Mouse (Mus musculus): ENCODE data around the gene Gm3250.
"Not testable (repeated sequence)": the region's sequence is repeated elsewhere in the genome, so short reads cannot be mapped to it uniquely, and the experiment has no call there.

The Gm3250 gene

DNA sequence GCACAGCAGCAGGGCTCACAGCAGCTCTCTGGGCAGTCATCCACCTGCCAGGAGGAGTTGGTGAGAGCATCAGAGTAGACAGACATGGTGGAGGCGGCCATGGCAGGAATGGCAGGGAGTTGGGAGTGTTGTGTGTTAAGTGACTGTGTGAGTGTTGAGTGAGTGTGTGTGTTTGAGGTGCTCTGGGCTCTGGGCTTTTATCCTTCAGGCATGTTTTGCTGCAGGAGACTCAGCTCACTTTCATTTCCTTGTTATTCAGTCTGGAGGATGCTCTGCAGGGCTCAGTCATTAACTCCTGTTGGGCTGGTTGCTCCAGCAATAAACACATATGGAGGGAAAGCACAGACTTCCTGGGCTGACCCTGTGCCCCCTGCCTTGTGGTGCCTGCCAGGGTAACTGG lies at the start of gene Gm3250:
TSS of gene Gm3250 (minus strand) at position 101 of the 400 bp plus-strand sequence.
- in situ Hi-C loops (cut with MboI, MseI), result not testable (repeated sequence)

- in situ Hi-C loops (cut with MboI, MseI), result no loop called here
Measured at GRCm38 (mm10) chr10:77826951-77827350, 44.6 kb upstream of the Gm3250 start, which contains the start of gene Krtap10-4. Krtap10-4 (minus strand) TSS chr10:77827095.

DNA sequence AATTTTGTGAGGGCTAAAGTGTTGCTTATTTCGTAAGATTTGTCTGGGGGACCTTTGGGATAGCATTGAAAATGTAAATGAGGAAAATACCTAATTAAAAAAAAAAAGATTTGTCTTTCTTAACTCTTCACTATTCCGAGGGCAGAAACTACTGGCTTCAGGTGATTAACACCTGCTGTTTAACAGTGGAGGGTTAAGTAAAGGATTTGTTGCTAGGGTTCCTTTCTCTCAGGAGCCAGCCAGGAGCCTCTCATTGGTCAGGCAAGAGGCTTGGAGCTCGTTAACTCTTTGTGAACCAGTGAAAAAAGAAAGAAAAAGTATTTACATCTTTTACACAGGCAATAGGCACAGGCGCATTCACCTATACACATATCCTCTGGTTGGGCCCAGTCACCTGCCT lies 36.9 kb upstream of the Gm3250 start:
- in situ Hi-C loops (cut with MboI, MseI), result no loop called here

DNA sequence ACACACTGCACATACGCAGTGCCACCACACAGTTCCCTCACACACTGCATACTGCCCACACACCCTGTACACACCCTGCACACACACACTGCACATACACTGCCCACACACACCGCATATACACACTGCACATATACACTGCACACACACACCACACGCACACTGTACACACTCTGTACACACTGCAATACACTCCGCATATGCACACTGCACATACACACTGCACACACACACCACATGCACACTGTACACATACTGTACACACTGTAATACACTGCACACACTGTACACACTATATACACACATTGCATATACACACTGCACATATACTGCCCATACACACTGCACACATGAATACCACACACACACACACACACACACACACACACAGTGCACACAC lies 36.2 kb upstream of the Gm3250 start:
- in situ Hi-C loops (cut with MboI, MseI), result no loop called here

GRCm38 (mm10) chr10:77815514-77815913 lies 33.2 kb upstream of the Gm3250 start:
- in situ Hi-C loops (cut with MboI, MseI), result no loop called here

DNA sequence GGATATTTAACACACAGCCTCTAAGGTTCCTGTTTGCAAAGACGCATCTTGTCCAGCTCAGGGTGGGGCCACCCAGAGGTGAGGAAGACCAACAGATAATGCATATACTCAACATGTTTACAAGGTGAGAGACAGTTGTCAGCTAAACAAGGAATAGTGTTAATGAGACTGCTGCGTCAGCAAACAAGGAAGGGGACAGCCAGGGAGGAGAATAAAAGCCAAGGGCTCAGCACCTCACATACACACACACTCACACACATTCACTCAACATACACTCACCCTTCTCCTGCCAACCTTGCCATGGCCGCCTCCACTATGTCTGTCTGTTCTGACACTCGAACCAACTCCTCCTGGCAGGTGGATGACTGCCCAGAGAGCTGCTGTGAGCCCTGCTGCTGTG lies 32.0 kb upstream of the Gm3250 start, which contains the start of gene Gm2696:
TSS of gene Gm2696 (plus strand) at position 301 of the 400 bp plus-strand sequence.
- in situ Hi-C loops (cut with MboI, MseI), result no loop called here

DNA sequence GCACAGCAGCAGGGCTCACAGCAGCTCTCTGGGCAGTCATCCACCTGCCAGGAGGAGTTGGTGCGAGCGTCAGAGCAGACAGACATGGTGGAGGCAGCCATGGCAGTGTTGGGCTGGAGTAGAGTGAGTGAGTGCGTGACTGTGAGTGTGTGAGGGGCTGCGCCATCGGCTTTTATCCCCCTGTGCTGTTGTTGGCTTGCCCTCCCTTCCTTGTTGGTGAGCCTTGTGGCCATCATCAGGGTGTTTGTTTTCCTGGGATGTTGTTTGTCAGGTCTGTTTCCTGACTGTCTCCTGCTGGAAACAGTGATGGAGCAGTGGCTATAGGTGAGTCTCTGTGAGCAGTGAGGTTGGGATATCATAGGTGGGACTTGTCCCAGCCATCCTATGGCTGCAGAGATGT lies 29.4 kb upstream of the Gm3250 start, which contains the start of gene Gm9507:
TSS of gene Gm9507 (minus strand) at position 101 of the 400 bp plus-strand sequence.
- in situ Hi-C loops (cut with MboI, MseI), result no loop called here

DNA sequence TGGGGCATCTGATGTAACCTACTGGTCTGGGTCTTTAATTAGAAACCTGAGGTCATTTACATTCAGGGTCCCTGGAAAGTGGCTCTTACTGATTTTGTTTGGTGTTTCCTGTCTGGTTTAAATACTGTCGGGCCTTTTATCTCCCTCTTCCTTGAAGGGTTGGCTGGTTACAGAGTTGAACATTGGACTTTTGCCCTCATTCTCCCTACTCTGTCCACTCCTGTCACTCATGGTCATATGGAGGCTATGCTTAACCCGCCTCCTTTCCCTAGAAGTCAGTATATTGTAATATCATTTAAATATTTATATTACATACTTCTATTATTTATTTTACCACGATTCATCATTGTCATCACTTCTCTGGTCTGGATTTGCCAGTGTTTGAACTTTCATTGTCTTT lies 21.8 kb upstream of the Gm3250 start:
- in situ Hi-C loops (cut with MboI, MseI), result no loop called here

DNA sequence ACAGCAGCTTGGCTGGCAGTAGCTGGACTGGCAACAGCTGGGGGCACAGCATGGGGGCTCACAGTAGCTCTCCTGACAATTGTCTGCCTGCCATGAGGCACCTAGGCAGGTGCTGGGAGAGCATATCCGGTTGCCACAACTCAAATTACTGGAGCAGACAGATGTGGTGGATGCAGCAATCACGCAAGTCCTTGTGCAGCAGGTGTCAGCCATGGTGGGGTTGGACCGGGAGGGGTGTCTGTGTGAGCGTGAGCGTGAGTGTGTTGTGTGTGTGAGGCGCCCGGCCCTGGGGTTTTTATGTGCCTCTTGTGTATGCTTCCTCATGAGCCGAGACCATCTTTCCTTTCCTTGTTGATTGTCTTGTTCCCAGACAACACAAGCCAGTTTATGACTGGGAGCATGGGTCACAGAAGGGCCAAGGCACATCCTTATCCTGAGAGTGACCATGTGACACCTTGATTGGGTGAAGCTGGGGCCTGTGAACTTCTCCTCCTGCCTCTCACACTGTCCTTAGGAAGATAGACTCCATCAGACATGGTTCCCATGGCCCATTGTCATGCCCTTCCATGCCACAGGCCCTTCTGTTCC lies 16.7 kb upstream of the Gm3250 start, which contains the start of gene Gm19668:
TSS of gene Gm19668 (minus strand) at position 213 of the 588 bp plus-strand sequence.
- in situ Hi-C loops (cut with MboI, MseI), result no loop called here

DNA sequence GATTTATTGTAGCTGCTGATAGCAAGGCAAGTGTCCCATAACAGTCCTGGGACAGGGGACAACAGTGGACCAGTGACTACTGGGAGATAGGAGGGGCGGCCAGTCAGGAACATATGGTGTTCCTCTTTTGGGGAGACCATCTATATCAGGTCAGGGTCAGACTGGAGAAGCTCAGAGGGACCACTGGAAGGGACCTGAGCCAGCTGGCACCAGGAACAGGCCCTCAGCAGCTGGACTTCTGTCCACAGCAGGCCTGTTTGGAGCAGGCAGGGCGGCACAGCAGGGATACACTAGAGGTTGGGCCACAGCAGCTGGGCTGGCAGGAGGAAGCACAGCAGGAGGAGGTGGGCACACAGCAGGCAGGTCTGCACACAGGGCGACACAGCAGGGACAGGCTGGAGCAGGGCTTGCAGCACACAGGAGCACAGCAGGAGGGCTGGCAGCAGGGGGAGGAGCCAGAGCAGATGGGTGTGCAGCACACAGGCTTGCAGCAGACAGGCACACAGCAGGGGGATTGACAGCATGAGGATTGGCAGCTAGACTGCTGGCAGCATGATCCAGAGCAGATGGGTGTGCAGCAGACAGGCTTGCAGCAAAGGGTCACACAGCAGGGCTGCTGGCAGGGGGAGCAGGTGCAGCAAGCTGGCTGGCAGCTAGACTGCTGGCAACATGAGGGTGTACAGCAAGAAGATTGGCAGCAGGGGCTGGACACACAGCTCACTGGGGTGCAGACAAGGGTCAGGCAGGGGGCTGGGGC lies 16.0 kb upstream of the Gm3250 start:
- in situ Hi-C loops (cut with MboI, MseI), result not testable (repeated sequence)

- in situ Hi-C loops (cut with MboI, MseI), result no loop called here
Measured at GRCm38 (mm10) chr10:77797677-77798076, 15.3 kb upstream of the Gm3250 start.

GRCm38 (mm10) chr10:77794976-77795375 lies 12.6 kb upstream of the Gm3250 start, which contains the start of gene Gm9639:
Gm9639 (minus strand) TSS chr10:77795076.
- in situ Hi-C loops (cut with MboI, MseI), result no loop called here

DNA sequence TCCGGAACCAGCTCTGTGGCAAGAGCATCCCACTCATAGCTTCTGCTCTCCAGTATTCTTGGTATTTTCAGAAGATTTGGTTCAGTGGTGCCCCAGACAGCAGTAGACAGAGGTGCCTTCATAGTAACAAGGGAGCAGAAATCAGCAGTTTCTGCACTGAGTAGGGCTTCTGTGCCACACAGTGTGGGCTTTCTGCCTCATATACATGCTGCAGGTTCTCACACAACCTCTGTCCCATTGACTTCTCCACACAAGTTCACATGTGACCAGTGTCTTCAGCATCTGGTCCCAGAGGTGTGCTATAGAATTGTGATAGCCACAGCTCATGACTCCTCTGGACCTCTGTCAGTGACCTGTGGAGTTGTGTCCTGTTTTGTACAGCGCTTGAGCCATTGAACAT lies 6.3 kb upstream of the Gm3250 start:
- in situ Hi-C loops (cut with MboI, MseI), result no loop called here

DNA sequence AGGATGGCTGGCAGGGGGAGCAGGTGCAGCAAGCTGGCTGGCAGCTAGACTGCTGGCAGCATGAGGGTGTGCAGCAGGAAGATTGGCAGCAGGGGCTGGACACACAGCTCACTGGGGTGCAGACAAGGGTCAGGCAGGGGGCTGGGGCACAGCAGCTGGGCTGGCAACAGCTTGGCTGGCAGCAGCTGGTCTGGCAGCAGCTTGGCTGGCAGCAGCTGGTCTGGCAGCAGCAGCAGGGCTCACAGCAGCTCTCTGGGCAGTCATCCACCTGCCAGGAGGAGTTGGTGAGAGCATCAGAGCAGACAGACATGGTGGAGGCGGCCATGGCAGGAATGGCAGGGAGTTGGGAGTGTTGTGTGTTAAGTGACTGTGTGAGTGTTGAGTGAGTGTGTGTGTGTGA lies 5.5 kb upstream of the Gm3250 start, which contains the start of gene Gm7137:
TSS of gene Gm7137 (minus strand) at position 325 of the 400 bp plus-strand sequence.
- in situ Hi-C loops (cut with MboI, MseI), result not testable (repeated sequence)

DNA sequence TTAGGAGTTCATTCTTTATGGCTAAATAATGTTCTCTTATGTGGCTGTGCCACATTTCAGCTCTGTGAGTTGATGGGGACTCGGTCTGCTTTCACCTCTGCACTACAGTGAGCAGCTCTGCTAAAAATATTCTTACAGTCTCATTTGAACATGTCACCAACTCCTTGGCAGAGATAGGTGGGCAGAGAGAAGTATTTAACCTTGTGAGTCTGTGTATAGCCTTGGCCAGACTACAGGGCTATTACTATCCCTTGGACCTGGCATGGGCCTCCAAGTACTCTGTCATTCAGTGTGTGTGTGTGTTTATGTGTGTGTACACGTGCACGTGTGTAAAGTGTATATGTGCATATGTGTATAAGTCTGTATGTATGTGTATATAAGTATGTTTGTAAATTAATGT lies 1.1 kb upstream of the Gm3250 start:
- in situ Hi-C loops (cut with MboI, MseI), result not testable (repeated sequence)

- in situ Hi-C loops (cut with MboI, MseI), result not testable (repeated sequence)
Measured at GRCm38 (mm10) chr10:77776844-77777243, 5.5 kb downstream of the Gm3250 start, which contains the start of gene Gm7138. Gm7138 (minus strand) TSS chr10:77776944.

GRCm38 (mm10) chr10:77772142-77772541 lies 10.2 kb downstream of the Gm3250 start:
- in situ Hi-C loops (cut with MboI, MseI), result not testable (repeated sequence)

DNA sequence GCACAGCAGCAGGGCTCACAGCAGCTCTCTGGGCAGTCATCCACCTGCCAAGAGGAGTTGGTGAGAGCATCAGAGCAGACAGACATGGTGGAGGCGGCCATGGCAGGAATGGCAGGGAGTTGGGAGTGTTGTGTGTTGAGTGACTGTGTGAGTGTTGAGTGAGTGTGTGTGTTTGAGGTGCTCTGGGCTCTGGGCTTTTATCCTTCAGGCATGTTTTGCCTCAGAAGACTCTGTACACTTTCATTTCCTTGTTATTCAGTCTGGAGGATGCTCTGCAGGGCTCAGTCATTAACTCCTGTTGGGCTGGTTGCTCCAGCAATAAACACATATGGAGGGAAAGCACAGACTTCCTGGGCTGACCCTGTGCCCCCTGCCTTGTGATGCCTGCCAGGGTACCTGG lies 11.1 kb downstream of the Gm3250 start, which contains the start of gene Gm3238:
TSS of gene Gm3238 (minus strand) at position 101 of the 400 bp plus-strand sequence.
- in situ Hi-C loops (cut with MboI, MseI), result not testable (repeated sequence)

- in situ Hi-C loops (cut with MboI, MseI), result no loop called here
Measured at GRCm38 (mm10) chr10:77769727-77770126, 12.6 kb downstream of the Gm3250 start.

DNA sequence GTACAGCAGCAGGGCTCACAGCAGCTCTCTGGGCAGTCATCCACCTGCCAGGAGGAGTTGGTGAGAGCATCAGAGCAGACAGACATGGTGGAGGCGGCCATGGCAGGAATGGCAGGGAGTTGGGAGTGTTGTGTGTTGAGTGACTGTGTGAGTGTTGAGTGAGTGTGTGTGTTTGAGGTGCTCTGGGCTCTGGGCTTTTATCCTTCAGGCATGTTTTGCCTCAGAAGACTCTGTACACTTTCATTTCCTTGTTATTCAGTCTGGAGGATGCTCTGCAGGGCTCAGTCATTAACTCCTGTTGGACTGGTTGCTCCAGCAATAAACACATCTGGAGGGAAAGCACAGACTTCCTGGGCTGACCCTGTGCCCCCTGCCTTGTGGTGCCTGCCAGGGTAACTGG lies 22.8 kb downstream of the Gm3250 start, which contains the start of gene Gm3233:
TSS of gene Gm3233 (minus strand) at position 101 of the 400 bp plus-strand sequence.
- in situ Hi-C loops (cut with MboI, MseI), result not testable (repeated sequence)

- in situ Hi-C loops (cut with MboI, MseI), result no loop called here
Measured at GRCm38 (mm10) chr10:77753448-77753847, 28.9 kb downstream of the Gm3250 start.

- in situ Hi-C loops (cut with MboI, MseI), result not testable (repeated sequence)
Measured at GRCm38 (mm10) chr10:77752312-77752711, 30.0 kb downstream of the Gm3250 start.

Data from T-helper 1 cell (primary cell).